Mouse (Mus musculus) stomach, postnatal 0 days (tissue): ENCODE results near the gene Brms1. TPM values are rescaled to one million over a fixed set of nuclear protein-coding genes. Genes with fewer than 3 reads are reported as not detected.

Experiments
- ATAC-seq: fragments of 200-750 bp; cut with Nextera tagmentation; 2 replicates; pipeline ENCODE4 v1.8.0; 2017; ENCODE audit not compliant: low FRiP score, low TSS enrichment
- DNase-seq: peaks from one replicate; pipeline ENCODE4 v3.0.0-alpha.2; 2016; ENCODE audit warnings: low spot score
- H3K27ac ChIP-seq: fragments of 300-500 bp; sonication (generic); replicated peaks from 2 replicates; pipeline ENCODE4 v1.5.1; 2014; ENCODE audit warnings: mild to moderate bottlenecking, control low read depth
- H3K27me3 ChIP-seq: fragments of 300-500 bp; sonication (generic); 2 replicates; pipeline ENCODE4 v1.6.1; 2014; ENCODE audit warnings: low read length; ENCODE audit not compliant: control insufficient read depth, insufficient read depth
- H3K36me3 ChIP-seq: fragments of 300-500 bp; sonication (generic); 2 replicates; pipeline ENCODE4 v1.6.1; 2014; ENCODE audit warnings: low read length, mixed read lengths; ENCODE audit not compliant: control insufficient read depth, insufficient read depth
- H3K4me1 ChIP-seq: fragments of 300-500 bp; sonication (generic); replicated peaks from 2 replicates; pipeline ENCODE4 v1.6.1; 2014; ENCODE audit warnings: antibody characterized with exemption; ENCODE audit not compliant: control insufficient read depth, insufficient read depth
- H3K4me2 ChIP-seq: fragments of 300-500 bp; sonication (generic); replicated peaks from 2 replicates; pipeline ENCODE4 v1.6.1; 2014; ENCODE audit warnings: low read depth, mild to moderate bottlenecking, control low read depth, moderate library complexity
- H3K4me3 ChIP-seq: fragments of 300-500 bp; sonication (generic); 2 replicates; pipeline ENCODE4 v1.5.1; 2014; ENCODE audit warnings: low read depth, low read length, control low read depth
- H3K9ac ChIP-seq: fragments of 300-500 bp; sonication (generic); 2 replicates; pipeline ENCODE4 v1.6.1; 2014; ENCODE audit warnings: mild to moderate bottlenecking, low read length, control low read depth, mixed read lengths
- H3K9me3 ChIP-seq: fragments of 300-500 bp; sonication (generic); 2 replicates; pipeline ENCODE4 v1.6.1; 2016; ENCODE audit warnings: low read length; ENCODE audit not compliant: control insufficient read depth
- CTCF ChIP-seq: IDR thresholded peaks from 2 replicates; pipeline ENCODE4 v1.5.1; 2016; ENCODE audit warnings: antibody characterized with exemption, low read depth, mild to moderate bottlenecking, moderate library complexity
- EP300 ChIP-seq: optimal IDR thresholded peaks from 2 replicates; pipeline ENCODE3; 2016; ENCODE audit warnings: antibody characterized with exemption
- whole genome bisulfite sequencing: fragments of 180-500 bp; shearing (Covaris S2); extraction: QIAGEN DNeasy Blood & Tissue Kit; methylation state at CpG from one replicate; pipeline ENCODE4 v1.1.7; 2014; 5-methylcytosine and 5-hydroxymethylcytosine counted together
- polyA plus RNA-seq: library from polyadenylated mRNA; unstranded; fragments of >200 nt; fragmentation: Nextera tagmentation; extraction: Ambion mirVana; gene quantifications from 2 replicates; pipeline ENCODE4 v1.2.1, GENCODE M21; 2015

The Brms1 gene
- polyA plus RNA-seq, 1 experiment from 2014 or later: 42.3 TPM

DNA sequence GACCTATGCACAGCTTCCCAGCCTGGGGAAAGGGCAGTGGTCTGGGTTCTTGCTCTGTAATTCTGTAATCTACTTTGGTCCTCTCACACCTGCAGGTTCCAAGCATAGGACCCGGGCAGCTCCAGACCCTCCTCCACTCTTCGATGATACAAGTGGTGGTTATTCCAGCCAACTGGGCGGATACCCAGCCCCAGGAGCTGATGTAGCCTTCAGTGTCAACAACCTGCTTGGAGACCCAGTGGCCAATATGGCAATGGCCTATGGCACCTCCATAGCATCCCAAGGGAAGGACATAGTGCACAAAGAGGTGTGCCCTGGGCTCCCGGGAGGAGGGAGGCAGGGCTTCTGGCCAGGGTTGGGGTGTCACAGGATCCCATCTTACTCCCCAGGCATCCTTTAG lies 48.2 kb downstream of the Brms1 start:
- no peaks in the 10 kb centered on the region; the same call in 1 of the 2 replicates for H3K27me3 ChIP-seq
- peaks cover 18% of the 10 kb centered on the region for H3K36me3 ChIP-seq
- 91% methylated on average over 4 of the region's 4 CpGs for WGBS
- TF ChIP-seq CTCF: no peak
- TF ChIP-seq EP300: no peak
- H3K4me3 ChIP-seq: peak overlapping the region; percentile 72
- H3K4me1 ChIP-seq: peaks cover 5% of the 10 kb centered on the region; the same call in 1 of the 2 replicates
- ATAC-seq (no peak), DNase-seq (no peak)
- no peaks in the 10 kb centered on the region for H3K9me3 ChIP-seq
- H3K9ac ChIP-seq: peak overlapping the region; percentile 82
- H3K27ac ChIP-seq: no peak overlapping the region
- H3K4me2 ChIP-seq: peak overlapping the region; percentile 89

- TF ChIP-seq CTCF: no peak
- no peak for TF ChIP-seq EP300
- Histone ChIP-seq H3K4me1 (peaks cover 3% of the 10 kb centered on the region; the same call in 1 of the 2 replicates), H3K36me3 (peaks cover 18% of the 10 kb centered on the region), H3K4me3 (no peak overlapping the region), H3K9me3 (no peaks in the 10 kb centered on the region), H3K27me3 (no peaks in the 10 kb centered on the region), H3K9ac (no peak overlapping the region), H3K4me2 (no peak overlapping the region), H3K27ac (no peak overlapping the region)
- 90% methylated on average over 10 of the region's 10 CpGs for WGBS
- ATAC-seq: no peak
- no peak for DNase-seq
Measured at GRCm38 (mm10) chr19:5092083-5092482, 50.9 kb downstream of the Brms1 start.

- Histone ChIP-seq H3K4me1 (peaks cover 8% of the 10 kb centered on the region; the same call in 1 of the 2 replicates), H3K36me3 (peaks cover 18% of the 10 kb centered on the region), H3K27ac (no peak overlapping the region), H3K4me2 (no peak overlapping the region), H3K4me3 (no peak overlapping the region), H3K27me3 (no peaks in the 10 kb centered on the region), H3K9ac (no peak overlapping the region), H3K9me3 (no peaks in the 10 kb centered on the region)
- ATAC-seq (no peak), DNase-seq (no peak)
- TF ChIP-seq EP300 (no peak), CTCF (no peak)
- WGBS: 76% methylated on average over 12 of the region's 12 CpGs
Measured at GRCm38 (mm10) chr19:5093481-5094242, 52.5 kb downstream of the Brms1 start.

- under 1% methylated on average over 21 of the region's 21 CpGs for WGBS
- Histone ChIP-seq H3K9me3 (no peaks in the 10 kb centered on the region), H3K4me3 (no peak overlapping the region), H3K9ac (no peak overlapping the region), H3K36me3 (peaks cover 18% of the 10 kb centered on the region), H3K27me3 (no peaks in the 10 kb centered on the region), H3K27ac (no peak overlapping the region), H3K4me2 (no peak overlapping the region), H3K4me1 (peaks cover 6% of the 10 kb centered on the region; the same call in 1 of the 2 replicates)
- ATAC-seq (peak; percentile 58), DNase-seq (peak; percentile 96)
- TF ChIP-seq EP300: no peak
- TF ChIP-seq CTCF: peak; percentile 96
Measured at GRCm38 (mm10) chr19:5094243-5094632, 53.1 kb downstream of the Brms1 start.

GRCm38 (mm10) chr19:5094746-5095417 lies 53.7 kb downstream of the Brms1 start:
- ATAC-seq (no peak), DNase-seq (no peak)
- Histone ChIP-seq H3K9ac (no peak overlapping the region), H3K4me1 (0 out of 2 replicates have a peak, but pooled peaks cover 5% of the 10 kb centered on the region), H3K36me3 (peaks cover 21% of the 10 kb centered on the region), H3K27ac (no peak overlapping the region), H3K4me3 (no peak overlapping the region), H3K27me3 (no peaks in the 10 kb centered on the region), H3K4me2 (no peak overlapping the region), H3K9me3 (no peaks in the 10 kb centered on the region)
- TF ChIP-seq CTCF: no peak
- TF ChIP-seq EP300: no peak
- 43% methylated on average over 11 of the region's 11 CpGs for WGBS
